Mouse (Mus musculus) ES-E14 (cell line): ENCODE measurements at regions not wholly inside any gene's neighbourhood (a gene's known extent, or its start where the extent isn't known, plus 50 kb on each side); places are given as distances from the start of the nearest gene placed in this dataset.

Source experiments
- CHD2 ChIP-seq: IDR thresholded peaks from 2 replicates; pipeline ENCODE4 v1.6.1; 2014; ENCODE audit warnings: mild to moderate bottlenecking, low read depth, low read length, inconsistent platforms
- HCFC1 ChIP-seq: IDR thresholded peaks from 2 replicates; pipeline ENCODE4 v1.6.1; 2012; ENCODE audit warnings: low read length, inconsistent platforms, borderline replicate concordance; ENCODE audit not compliant: insufficient read depth
- ZC3H11A ChIP-seq: IDR thresholded peaks from 2 replicates; pipeline ENCODE4 v1.6.1; 2012; ENCODE audit warnings: low read depth, mild to moderate bottlenecking, inconsistent platforms, low read length, borderline replicate concordance

DNA sequence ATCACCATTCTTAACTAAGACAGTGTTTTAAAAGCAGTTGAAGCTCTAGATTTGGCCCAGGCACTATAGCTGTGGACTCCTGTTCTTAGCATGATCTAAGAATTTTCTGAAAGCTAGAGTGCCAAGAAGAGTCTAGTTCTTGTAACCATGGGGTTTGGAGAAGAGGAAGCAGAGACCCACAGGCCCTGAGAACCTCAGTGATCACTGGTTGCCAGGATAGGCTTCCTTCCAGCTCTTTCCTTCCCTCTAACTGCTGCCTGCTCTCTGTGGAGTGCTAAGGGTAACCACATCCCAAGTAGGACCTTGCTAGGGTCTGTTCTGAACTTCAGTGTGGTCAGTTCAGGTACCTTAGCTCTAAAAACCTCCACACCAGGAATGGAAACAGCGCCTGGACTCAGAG, 81.0 kb upstream of the Arhgap5 start:
- TF ChIP-seq HCFC1 (no peak), ZC3H11A (no peak), CHD2 (no peak)
